Mouse (Mus musculus): ENCODE results near the gene Etfa. TPM values are rescaled to one million over a fixed set of nuclear protein-coding genes. Genes with fewer than 3 reads are reported as not detected.
A peak's percentile ranks its signal among the peaks of the same experiment; 100 is the strongest.

Etfa gene
- polyA plus RNA-seq (2012; ENCODE audit: insufficient read depth, insufficient read length, missing spikeins): 1,767 and 2,276 TPM in 2 replicates

DNA sequence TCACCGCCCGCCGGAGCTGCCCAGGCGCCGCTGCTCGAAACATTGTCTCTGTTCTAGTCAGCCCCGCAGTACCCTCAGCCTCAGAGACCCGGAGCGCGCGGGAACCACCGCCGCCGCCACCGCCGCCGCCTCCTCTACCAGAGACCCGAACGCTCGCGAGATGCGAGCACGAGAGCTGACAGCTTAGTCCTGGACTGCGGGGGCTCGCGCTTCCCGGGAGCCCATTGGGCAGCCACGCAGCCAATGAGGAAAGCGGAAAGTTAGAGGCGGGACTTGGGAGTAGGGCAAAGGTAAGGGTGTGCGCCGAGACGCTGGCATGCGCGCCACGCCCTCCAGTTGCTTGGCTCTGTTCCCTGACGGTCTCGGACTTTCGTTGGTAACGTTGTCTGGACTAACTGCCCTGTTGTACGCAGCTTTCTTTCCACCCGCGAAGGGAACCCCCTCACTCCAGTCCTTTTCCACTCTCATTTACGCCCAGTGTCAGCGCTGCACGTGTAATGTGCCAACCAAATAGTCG is at the start of gene Etfa:
Gene Etfa, minus strand, starts transcription at position 217 of the 517 bp plus-strand sequence.
- no peaks in the 10 kb centered on the region for H3K4me1 ChIP-seq (ENCODE audit: control insufficient read depth, insufficient read depth, insufficient read length, low read length)
- peak within 1 kb of the TSS; percentile 88 for H3K4me3 ChIP-seq (ENCODE audit: insufficient read depth, low read depth, low read length)
- peak within 1 kb of the TSS; percentile 88 for H3K27ac ChIP-seq (replicated peaks; ENCODE audit: low read depth, low read length)

DNA sequence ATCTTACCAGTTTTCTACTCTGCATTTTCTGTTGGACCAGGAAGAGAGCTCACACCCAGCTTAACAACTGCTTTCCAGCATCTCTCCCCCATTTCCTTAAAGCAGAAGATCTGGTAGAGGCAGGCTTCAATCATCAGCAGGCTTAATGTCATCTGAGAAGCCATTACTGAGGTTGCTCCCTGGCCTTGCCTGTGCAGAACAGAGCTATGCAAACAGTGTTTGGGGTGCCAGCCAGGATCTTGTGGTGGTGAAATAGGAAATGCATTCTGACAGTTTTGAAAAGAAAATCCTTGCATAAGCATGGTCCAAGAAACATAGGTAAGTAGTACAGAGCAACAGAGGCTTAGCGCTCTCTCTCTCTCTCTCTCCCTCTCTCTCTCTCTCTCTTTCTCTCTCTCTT is 48.9 kb upstream of the Etfa start:
- Histone ChIP-seq H3K27ac (replicated peaks; ENCODE audit: low read depth, low read length) (no peak overlapping the region), H3K4me1 (ENCODE audit: control insufficient read depth, insufficient read depth, insufficient read length, low read length) (no peaks in the 10 kb centered on the region), H3K4me3 (ENCODE audit: insufficient read depth, low read depth, low read length) (no peak overlapping the region)

DNA sequence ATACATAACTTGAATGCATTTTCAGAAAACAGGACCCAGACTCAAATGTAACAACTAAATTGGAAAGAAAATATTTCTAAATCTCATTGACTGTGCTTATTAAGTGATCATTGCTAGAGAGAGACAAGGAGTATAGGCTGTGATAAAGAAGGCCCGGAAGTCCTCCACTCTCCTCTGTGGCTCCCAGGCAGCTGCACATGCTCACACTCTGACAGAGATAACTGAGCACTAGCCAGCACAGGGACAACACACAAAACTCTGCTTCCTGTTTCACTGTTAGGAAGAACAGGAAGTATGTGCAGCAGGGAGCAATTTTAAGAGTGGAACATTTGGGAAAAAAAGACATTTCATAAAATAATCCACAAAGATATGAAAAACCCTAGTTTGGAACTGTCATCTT is 42.9 kb upstream of the Etfa start:
- H3K27ac ChIP-seq (replicated peaks; ENCODE audit: low read depth, low read length): no peak overlapping the region

DNA sequence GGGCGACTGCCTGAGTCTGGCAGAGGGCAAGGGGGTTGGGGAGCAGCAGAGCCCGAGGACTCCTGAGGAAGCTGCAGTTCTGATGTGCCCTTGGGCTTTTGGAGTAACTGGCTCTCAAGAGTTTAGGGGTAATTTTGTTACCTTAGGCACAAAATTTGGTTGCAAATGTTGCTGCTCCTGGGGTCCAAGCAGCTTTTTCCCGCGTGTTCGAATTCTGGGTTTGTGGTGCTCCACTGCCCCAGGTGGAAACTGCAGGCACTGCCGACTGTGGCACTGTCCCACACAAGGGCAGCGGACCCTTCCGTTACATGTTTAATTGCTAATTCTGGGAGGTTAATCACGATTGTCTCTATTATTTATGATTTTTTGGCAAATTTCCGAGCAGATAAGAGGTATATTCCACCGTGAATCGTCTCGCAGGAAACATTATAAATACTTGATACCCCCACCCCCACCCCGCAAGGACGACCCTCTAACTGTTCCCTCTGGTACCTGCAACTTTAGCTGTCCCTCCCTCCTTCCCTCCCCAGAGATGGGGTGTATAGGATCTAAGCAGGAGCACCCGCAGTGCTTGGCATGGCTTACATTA is 37.4 kb upstream of the Etfa start:
- no peak overlapping the region for H3K27ac ChIP-seq (replicated peaks; ENCODE audit: low read depth, low read length)
- H3K4me1 ChIP-seq (ENCODE audit: control insufficient read depth, insufficient read depth, insufficient read length, low read length): peaks cover 6% of the 10 kb centered on the region; the same call in 1 of the 2 replicates
- no peak overlapping the region for H3K4me3 ChIP-seq (ENCODE audit: insufficient read depth, low read depth, low read length)

More for the DNA sequence above, 42.9 kb upstream of the Etfa start:
- no peaks in the 10 kb centered on the region for H3K4me1 ChIP-seq (ENCODE audit: control insufficient read depth, insufficient read depth, insufficient read length, low read length)
- no peak overlapping the region for H3K4me3 ChIP-seq (ENCODE audit: insufficient read depth, low read depth, low read length)

DNA sequence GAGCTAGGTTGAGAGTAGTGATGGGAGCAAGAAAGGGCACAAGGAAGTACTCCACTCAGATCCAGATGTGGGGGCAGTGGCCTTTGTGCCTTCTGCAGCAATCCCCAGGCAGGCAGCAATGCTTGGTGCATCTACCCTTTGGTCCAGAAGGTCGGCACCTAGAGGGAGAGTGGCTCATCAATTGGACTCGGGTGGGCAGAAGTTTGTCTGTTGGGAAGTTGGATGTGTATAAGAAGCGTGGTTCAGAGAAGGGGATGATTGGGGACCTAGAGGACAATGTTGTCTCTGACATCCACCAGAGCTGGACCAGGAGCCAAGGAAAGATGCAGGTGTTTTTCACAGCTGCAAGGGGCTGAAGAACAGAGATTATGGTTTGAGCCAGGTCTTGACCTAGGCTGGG is 36.8 kb upstream of the Etfa start:
- no peak overlapping the region for H3K4me3 ChIP-seq (ENCODE audit: insufficient read depth, low read depth, low read length)
- peaks cover 11% of the 10 kb centered on the region for H3K4me1 ChIP-seq (ENCODE audit: control insufficient read depth, insufficient read depth, insufficient read length, low read length)
- H3K27ac ChIP-seq (replicated peaks; ENCODE audit: low read depth, low read length): no peak overlapping the region

DNA sequence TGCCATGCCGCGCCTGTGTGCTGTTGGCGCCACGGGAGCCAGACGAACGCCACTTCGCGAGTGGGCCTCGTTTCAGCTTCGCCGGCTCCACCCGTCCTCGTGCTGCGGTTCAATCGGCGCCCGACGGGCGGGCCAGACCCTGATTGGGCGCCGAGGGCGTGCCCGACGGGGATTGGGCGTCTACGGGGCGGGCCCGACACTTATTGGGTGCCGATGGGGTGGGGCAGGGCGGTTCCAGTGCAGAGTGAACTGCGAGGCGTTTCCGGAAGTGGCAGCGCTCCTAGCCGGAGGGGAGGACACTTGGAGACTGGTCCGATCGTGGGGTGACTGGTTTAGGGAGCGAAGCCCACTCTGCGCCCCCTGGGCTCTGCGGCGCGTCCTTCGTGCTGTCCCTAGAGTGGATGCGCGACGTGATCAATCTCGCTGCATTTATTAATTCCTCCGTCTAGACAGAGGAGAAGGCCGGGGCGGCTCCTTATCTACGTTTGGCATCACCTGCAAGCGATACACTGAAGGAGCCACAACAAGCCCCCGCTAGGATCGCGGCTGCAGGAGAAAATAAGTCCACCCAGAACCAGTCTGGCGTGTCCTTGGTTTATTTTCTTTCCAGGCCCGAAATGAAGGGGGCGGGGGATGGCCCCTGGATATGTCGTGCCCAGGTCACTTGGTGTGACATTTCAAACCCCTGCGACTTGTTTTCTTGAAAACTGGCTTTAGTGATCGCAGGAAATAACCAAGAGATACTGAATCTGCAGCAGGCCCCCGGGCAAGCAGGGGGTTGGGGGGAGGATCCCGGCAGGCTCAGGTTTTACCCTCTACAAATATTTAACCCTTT is 34.4 kb upstream of the Etfa start:
- peak overlapping the region; percentile 36 for H3K4me3 ChIP-seq (ENCODE audit: insufficient read depth, low read depth, low read length)
- H3K27ac ChIP-seq (replicated peaks; ENCODE audit: low read depth, low read length): no peak overlapping the region
- peaks cover 11% of the 10 kb centered on the region for H3K4me1 ChIP-seq (ENCODE audit: control insufficient read depth, insufficient read depth, insufficient read length, low read length)

DNA sequence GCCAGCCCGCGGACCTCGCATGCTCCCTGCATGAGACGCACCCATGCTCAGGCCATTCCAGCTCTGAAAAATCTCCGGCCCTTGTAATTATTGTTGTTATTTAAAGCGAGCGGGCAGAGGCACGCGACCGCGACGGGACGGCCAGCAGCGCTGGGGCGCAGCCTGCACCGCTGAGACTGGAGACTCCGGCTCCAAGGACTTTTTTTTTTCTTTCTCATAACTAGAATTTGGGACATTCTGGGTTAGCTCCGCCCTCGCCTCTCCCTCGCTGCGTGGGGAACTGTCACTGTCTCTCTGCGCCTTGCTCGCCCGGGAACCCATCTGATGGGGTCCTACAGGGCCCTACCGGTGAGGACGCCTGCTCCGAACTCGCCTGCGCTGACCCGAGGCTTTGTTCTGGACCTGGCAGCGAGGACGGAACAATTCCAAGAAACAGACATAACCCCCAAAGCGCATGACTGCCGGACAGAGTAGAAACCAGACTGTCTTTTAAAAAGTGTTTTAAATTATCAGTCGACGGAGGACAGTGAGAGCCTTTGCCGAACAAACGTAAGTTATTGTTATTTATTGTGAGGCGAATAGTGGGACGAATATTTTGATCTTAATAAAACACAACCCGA is 33.6 kb upstream of the Etfa start:
- Histone ChIP-seq H3K4me3 (ENCODE audit: insufficient read depth, low read depth, low read length) (peak overlapping the region; percentile 36; the same call in 1 of the 2 replicates), H3K4me1 (ENCODE audit: control insufficient read depth, insufficient read depth, insufficient read length, low read length) (peaks cover 15% of the 10 kb centered on the region), H3K27ac (replicated peaks; ENCODE audit: low read depth, low read length) (no peak overlapping the region)

DNA sequence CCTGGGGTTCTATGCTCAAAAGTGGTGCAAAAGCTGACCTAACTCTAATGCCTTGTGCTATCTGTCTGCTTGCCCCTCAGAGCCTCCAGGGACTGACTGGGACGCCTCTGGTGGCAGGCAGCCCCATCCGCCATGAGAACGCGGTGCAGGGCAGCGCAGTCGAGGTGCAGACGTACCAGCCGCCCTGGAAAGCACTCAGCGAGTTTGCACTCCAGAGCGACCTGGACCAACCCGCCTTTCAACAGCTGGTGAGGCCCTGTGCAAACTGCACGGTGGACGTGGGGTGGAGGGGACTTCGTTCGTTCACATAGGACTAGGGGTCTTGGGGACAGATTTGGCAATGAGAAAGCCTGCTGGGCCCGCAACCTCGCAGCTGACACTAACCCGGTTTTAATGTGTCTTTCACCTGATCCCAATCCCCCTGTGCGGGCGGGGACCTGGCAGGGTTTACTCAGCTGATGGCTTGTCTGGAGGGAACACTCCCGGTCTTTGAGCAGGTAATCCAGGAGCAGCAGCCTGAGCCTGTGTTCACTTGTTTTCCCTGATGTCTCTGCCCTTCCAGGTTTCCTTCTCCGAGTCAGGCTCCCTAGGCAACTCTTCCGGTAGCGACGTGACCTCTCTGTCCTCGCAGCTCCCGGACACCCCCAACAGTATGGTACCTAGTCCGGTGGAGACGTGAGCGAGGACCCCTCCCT is 33.0 kb upstream of the Etfa start:
- H3K4me3 ChIP-seq (ENCODE audit: insufficient read depth, low read depth, low read length): no peak overlapping the region
- H3K4me1 ChIP-seq (ENCODE audit: control insufficient read depth, insufficient read depth, insufficient read length, low read length): peaks cover 15% of the 10 kb centered on the region
- no peak overlapping the region for H3K27ac ChIP-seq (replicated peaks; ENCODE audit: low read depth, low read length)

DNA sequence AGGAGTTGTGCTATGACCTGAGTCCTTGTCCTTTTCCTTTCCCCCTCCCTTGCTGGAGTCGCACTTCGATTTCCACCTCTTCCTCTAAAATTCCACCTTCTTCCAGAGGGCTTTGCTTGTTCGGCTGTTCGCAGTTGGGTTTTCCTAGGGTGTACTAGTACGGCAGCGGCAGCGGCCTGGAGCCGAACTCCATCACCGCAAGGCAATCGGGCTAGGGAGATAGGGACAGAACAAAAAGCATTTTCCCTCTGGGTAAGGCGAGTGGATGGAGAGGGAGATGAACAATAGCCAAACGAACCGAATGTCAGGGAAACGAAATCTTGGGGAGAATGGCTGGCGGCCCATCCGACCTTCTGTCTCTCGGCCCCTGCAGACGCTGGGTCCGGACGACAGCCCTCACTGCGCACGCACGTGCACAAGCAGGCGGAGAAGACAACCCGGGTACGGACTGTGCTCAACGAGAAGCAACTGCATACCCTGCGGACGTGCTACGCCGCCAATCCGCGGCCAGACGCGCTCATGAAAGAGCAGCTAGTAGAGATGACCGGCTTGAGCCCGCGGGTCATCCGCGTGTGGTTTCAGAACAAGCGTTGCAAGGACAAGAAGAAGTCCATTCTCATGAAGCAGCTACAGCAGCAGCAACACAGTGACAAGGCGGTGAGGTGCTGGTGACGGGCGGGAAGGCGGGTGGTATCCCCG is 31.8 kb upstream of the Etfa start:
- no peak overlapping the region for H3K27ac ChIP-seq (replicated peaks; ENCODE audit: low read depth, low read length)
- peak overlapping the region; percentile 23 for H3K4me3 ChIP-seq (ENCODE audit: insufficient read depth, low read depth, low read length)
- peaks cover 15% of the 10 kb centered on the region for H3K4me1 ChIP-seq (ENCODE audit: control insufficient read depth, insufficient read depth, insufficient read length, low read length)

DNA sequence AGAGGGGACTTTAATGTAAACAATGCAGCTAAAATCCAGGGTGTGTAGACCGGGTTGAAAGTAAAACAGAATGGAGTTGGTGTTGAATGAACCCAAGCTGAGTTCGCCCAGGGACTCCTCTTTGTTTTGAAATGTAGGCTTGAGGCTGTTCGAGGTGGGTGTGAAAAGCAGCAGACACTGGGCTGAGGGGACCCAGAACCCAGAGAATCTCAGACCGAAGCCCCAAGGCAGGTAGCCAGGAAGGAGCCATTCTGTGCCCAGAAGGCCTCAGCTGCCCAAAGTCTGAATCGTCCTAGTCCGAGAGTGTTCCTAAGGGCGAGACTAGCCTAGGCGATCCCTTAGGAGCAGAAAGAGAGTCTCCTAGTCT is 31.3 kb upstream of the Etfa start:
- no peak overlapping the region for H3K4me3 ChIP-seq (ENCODE audit: insufficient read depth, low read depth, low read length)
- peaks cover 15% of the 10 kb centered on the region for H3K4me1 ChIP-seq (ENCODE audit: control insufficient read depth, insufficient read depth, insufficient read length, low read length)
- H3K27ac ChIP-seq (replicated peaks; ENCODE audit: low read depth, low read length): no peak overlapping the region

DNA sequence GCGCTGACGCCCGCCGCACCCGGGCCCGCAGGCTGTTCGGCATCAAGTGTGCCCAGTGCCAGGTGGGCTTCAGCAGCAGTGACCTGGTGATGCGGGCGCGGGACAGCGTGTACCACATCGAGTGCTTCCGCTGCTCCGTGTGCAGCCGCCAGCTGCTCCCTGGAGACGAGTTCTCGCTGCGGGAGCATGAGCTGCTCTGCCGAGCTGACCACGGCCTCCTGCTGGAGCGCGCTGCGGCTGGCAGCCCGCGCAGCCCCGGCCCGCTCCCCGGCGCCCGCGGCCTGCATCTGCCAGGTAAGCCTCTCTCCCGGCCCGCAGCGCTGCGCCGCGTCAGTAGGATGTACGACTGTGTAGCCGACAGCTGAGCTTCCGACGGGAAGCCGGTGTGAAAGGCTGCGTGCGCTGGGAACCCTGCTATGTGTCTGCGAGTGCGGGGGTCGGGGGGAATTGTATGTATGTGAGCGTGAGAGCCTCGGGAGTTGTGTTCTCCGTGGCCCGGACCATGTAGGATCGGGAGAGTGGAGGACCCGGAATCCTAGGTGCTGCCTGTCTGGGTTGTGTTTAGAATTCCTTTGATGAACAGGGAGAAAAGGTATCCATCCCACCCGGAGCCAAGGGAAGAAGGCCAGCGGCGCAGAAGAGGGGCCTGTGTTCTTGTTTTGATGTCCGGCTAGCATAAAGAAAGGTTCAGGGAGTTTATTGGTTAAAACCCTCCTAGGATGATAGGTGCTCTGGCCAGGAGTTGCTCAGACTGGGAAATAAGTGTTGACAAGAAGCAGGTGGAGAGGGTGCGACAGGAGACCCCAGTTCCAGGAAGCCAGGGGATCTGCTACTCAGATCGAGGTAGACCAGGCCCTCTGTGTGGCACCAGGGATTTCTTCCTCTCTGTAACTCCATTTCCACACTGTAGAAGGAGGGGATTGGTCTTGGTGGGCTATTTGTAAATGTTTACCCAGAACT is 30.6 kb upstream of the Etfa start:
- Histone ChIP-seq H3K27ac (replicated peaks; ENCODE audit: low read depth, low read length) (no peak overlapping the region), H3K4me1 (ENCODE audit: control insufficient read depth, insufficient read depth, insufficient read length, low read length) (peaks cover 15% of the 10 kb centered on the region), H3K4me3 (ENCODE audit: insufficient read depth, low read depth, low read length) (peak overlapping the region; percentile 22; the same call in 1 of the 2 replicates)

DNA sequence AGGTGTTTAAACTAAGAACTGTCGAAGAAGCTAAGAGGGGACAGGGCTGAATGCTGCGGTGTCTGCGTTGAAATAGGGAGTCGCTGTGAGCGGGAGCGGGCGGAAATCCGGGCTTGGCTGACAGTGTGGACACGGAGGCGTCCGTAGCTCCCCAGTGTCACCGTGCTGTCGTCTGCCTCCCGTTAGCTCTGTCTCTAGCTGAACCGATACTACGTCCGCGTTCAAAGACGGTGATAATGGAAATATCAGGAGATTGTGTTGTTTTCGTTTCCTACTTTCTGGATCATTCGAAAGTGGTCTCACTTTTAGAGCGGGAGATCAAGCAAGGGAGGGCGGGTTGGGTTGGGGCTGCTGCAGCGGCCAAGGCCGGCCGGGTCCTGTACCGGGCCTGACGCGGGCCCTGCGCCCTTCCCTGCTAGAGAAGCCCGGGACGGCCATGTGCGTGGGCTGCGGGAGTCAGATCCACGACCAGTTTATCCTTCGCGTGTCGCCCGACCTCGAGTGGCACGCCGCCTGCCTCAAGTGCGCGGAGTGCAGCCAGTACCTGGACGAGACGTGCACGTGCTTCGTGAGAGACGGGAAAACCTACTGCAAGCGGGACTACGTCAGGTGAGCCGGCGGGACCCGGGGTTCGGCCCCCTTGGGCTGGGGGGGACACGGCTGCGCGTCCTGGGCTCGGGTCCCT is 29.8 kb upstream of the Etfa start:
- Histone ChIP-seq H3K4me1 (ENCODE audit: control insufficient read depth, insufficient read depth, insufficient read length, low read length) (peaks cover 15% of the 10 kb centered on the region), H3K4me3 (ENCODE audit: insufficient read depth, low read depth, low read length) (peak overlapping the region; percentile 39), H3K27ac (replicated peaks; ENCODE audit: low read depth, low read length) (no peak overlapping the region)

DNA sequence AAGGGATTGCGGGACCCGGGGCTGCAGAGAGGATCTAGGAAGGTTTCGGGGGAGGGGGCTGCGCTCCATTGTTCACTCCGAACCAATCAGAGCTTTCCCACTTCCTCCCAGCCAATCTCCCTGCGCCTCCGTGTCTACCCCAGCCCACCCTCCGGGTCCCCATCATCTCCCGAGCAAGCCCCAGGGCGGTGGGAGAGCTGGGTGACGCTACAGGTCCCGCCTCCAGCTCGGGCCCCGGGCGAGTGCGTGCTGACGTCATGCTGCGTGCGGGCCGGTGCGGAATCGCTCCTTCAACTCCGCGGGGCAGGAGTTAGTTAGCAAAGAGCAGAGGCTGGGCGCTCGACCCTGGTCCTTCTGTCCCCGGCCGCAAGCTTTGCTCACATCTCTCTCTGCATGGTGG is 28.8 kb upstream of the Etfa start:
- H3K4me1 ChIP-seq (ENCODE audit: control insufficient read depth, insufficient read depth, insufficient read length, low read length): peaks cover 9% of the 10 kb centered on the region
- H3K27ac ChIP-seq (replicated peaks; ENCODE audit: low read depth, low read length): no peak overlapping the region
- peak overlapping the region; percentile 45 for H3K4me3 ChIP-seq (ENCODE audit: insufficient read depth, low read depth, low read length)
